9 mouse cellular contexts compared by ENCODE assay signal in genomic region chr11:119111345-119111744, GRCm38 (mm10). TPM values are rescaled to one million over a fixed set of nuclear protein-coding genes. Genes with fewer than 3 reads are reported as not detected.
DNase-seq lines count a peak whose midpoint lies in the region; ATAC-seq lines count a peak whose summit lies in the region.
"Had no signal": no experiment of that assay in that cellular context is flagged by ENCODE, and none has a peak within 500 bp of the region (broad histone marks: within the 10 kb centered on the region; RNA-seq: fewer than 3 reads in every experiment).

No protein-coding gene starts in this region.

- DNase-seq in heart, adult 8-10 months (ENCODE audit: low spot score), result no peak
- DNase-seq in thymus, postnatal 25 days, result peak; percentile 25
- DNase-seq in thymus, postnatal 10 days (ENCODE audit: low spot score in 2 of 2), result no peak
- DNase-seq in liver, embryonic 11.5 days (ENCODE audit: low spot score), result peak; percentile 46
- no peak for DNase-seq in left cerebral cortex, postnatal 25 days (ENCODE audit: low spot score in 2 of 2)
- DNase-seq in cerebellum, adult 9-11 months, result no peak

- peaks cover 16% of the 10 kb centered on the region; the same call in 1 of the 2 replicates for H3K27me3 ChIP-seq in heart, embryonic 13.5 days (replicated peaks)
- H3K27me3 ChIP-seq in liver, embryonic 11.5 days (replicated peaks; ENCODE audit: control insufficient read depth, insufficient read depth, low read length), result peaks cover 16% of the 10 kb centered on the region
- 0 out of 2 replicates have a peak, but pooled peaks cover 3% of the 10 kb centered on the region for H3K27me3 ChIP-seq in stomach, embryonic 15.5 days (replicated peaks)

- no peaks in the 10 kb centered on the region for H3K36me3 ChIP-seq in heart, embryonic 13.5 days
- no peaks in the 10 kb centered on the region for H3K36me3 ChIP-seq in liver, embryonic 11.5 days (ENCODE audit: control insufficient read depth, insufficient read depth, low read length)
- H3K36me3 ChIP-seq in stomach, embryonic 15.5 days, result no peaks in the 10 kb centered on the region
- H3K36me3 ChIP-seq: embryonic facial prominence, embryonic 13.5 days had no signal

- H3K9ac ChIP-seq in heart, embryonic 13.5 days, result no peak overlapping the region
- no peak overlapping the region for H3K9ac ChIP-seq in liver, embryonic 11.5 days (ENCODE audit: low read depth, low read length)
- H3K9ac ChIP-seq in stomach, embryonic 15.5 days, result no peak overlapping the region
- H3K9ac ChIP-seq: embryonic facial prominence, embryonic 13.5 days had no signal

- H3K4me2 ChIP-seq in heart, embryonic 13.5 days, result no peak overlapping the region
- no peak overlapping the region for H3K4me2 ChIP-seq in liver, embryonic 11.5 days
- no peak overlapping the region for H3K4me2 ChIP-seq in stomach, embryonic 15.5 days
- H3K4me2 ChIP-seq: embryonic facial prominence, embryonic 13.5 days had no signal

- H3K4me1 ChIP-seq in heart, embryonic 13.5 days, result peaks cover 2% of the 10 kb centered on the region
- no peaks in the 10 kb centered on the region; the same call in 1 of the 2 replicates for H3K4me1 ChIP-seq in liver, embryonic 11.5 days (replicated peaks; ENCODE audit: control insufficient read depth, insufficient read depth, low read length)
- 0 out of 2 replicates have a peak, but pooled peaks cover 6% of the 10 kb centered on the region for H3K4me1 ChIP-seq in stomach, embryonic 15.5 days

- H3K27ac ChIP-seq in heart, embryonic 13.5 days (replicated peaks), result no peak overlapping the region
- H3K27ac ChIP-seq in liver, embryonic 11.5 days (ENCODE audit: low read depth, low read length), result no peak overlapping the region
- H3K27ac ChIP-seq in stomach, embryonic 15.5 days, result no peak overlapping the region
- H3K27ac ChIP-seq: embryonic facial prominence, embryonic 13.5 days had no signal

- ATAC-seq in heart, embryonic 13.5 days (ENCODE audit: extremely low read depth, insufficient number of reproducible peaks, low FRiP score, low TSS enrichment), result 0 out of 2 replicates have a peak, but pooled peaks have one; percentile 7
- ATAC-seq in liver, embryonic 11.5 days (replicated peaks; ENCODE audit: low FRiP score), result no peak
- ATAC-seq in stomach, embryonic 15.5 days (ENCODE audit: insufficient read depth, low FRiP score, low read depth), result peak; percentile 21; the same call in 1 of the 2 replicates

- H3K4me3 ChIP-seq in heart, embryonic 13.5 days, result no peak overlapping the region
- no peak overlapping the region for H3K4me3 ChIP-seq in liver, embryonic 11.5 days (ENCODE audit: low read depth, low read length)
- no peak overlapping the region for H3K4me3 ChIP-seq in stomach, embryonic 15.5 days (replicated peaks)
- H3K4me3 ChIP-seq: embryonic facial prominence, embryonic 13.5 days had no signal

- WGBS in heart, embryonic 13.5 days, result 15% methylated on average over 7 of the region's 7 CpGs
- WGBS in liver, embryonic 11.5 days, result 13% methylated on average over 7 of the region's 7 CpGs
- WGBS in stomach, embryonic 15.5 days, result 13% methylated on average over 5 of the region's 7 CpGs

- intact Hi-C loops in left cerebral cortex, postnatal 25 days (cut with DNase I), result loop anchor here (5.0 kb wide), 1 partner anchor 76 kb away; no protein-coding TSS in a partner anchor

- no peaks in the 10 kb centered on the region for H3K9me3 ChIP-seq in heart, embryonic 13.5 days
- no peaks in the 10 kb centered on the region for H3K9me3 ChIP-seq in liver, embryonic 11.5 days (ENCODE audit: control insufficient read depth, low read length)
- H3K9me3 ChIP-seq in stomach, embryonic 15.5 days, result no peaks in the 10 kb centered on the region

RNA-seq across cellular contexts. Expression of gene Cbx4, which starts 25.3 kb away (rescaled TPM):
- polyA plus RNA-seq in heart, embryonic 13.5 days (2015; fragmentation: Nextera tagmentation; extraction: Ambion mirVana), result 8.0 and 9.5 TPM in 2 replicates
- 10 to 100 TPM in 1 of 4 experiments, 1 to 10 TPM in 3; 5.2 to 12.8 (median 8.4) TPM for total RNA-seq in heart, adult 8-10 months (2022)
- polyA plus RNA-seq in liver, embryonic 11.5 days (2014; fragmentation: Nextera tagmentation; extraction: Ambion mirVana), result 5.1 TPM in 2 replicates
- polyA plus RNA-seq in stomach, embryonic 15.5 days (2015; fragmentation: Nextera tagmentation; extraction: Ambion mirVana), result 10.2 and 10.3 TPM in 2 replicates
- total RNA-seq in left cerebral cortex, postnatal 25 days (2021), result 10 to 100 TPM; 59.5 to 66.2 TPM

Comparison
In these comparisons a context has a peak if more than half of its experiments do, and no peak if none do; other contexts are left out.
1. DNase-seq: peak in thymus, postnatal 25 days (single experiment) and liver, embryonic 11.5 days (single experiment); none in heart, adult 8-10 months (single experiment), thymus, postnatal 10 days (0 of 2), left cerebral cortex, postnatal 25 days (0 of 2) and cerebellum, adult 9-11 months (single experiment).